Comparison of ENCODE assay signal across 10 mouse cellular contexts in the genomic region with DNA sequence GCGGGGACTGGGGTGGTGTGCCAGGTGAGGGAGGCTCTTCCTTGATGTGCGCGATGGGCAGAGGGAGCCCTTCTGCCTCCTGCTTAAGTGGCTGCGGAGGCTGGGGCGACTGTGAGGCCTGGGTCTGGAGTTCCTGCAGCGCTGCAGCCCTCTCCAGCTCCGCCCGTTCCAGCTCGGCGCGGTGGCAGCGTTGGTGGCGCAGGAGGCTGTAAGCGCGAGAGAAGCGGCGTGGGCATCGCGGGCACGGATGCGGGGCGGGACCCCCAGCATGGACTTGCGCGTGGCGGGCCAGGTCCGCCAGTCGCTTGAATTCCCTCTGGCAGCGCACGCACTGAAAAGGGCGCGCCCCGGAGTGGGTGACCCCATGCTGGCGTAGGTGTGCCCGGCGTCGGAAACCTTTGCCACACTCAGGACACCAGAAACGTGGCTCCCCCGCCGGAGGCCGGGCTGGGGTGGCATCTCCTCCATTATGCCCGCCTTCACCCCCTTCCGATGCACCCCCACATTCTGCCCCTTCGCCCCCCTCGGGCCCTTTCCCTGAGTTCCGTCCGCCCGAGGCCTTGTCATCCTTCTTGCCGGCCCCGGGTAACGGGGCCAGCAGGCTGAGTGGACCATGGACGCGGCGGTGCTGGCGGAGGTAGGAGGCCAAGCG. TPM values are rescaled to one million over a fixed set of nuclear protein-coding genes. Genes with fewer than 3 reads are reported as not detected.
DNase-seq lines count a peak whose midpoint lies in the region; ATAC-seq and TF ChIP-seq lines count a peak whose summit lies in the region.
"Had no signal": no experiment of that assay in that cellular context is flagged by ENCODE, and none has a peak within 500 bp of the region (broad histone marks: within the 10 kb centered on the region; RNA-seq: fewer than 3 reads in every experiment).

No protein-coding gene starts in this region.

- no peak for TF ChIP-seq POLR2A in heart, adult 2 months (IDR thresholded peaks at IDR 0.05; ENCODE audit: insufficient read depth, low read depth, low read length)
- no peak for TF ChIP-seq POLR2A in ES-Bruce4 (IDR thresholded peaks at IDR 0.05; ENCODE audit: insufficient read depth, low read length)

- peaks cover 34% of the 10 kb centered on the region for H3K4me1 ChIP-seq in heart, embryonic 10.5 days
- peaks cover 5% of the 10 kb centered on the region for H3K4me1 ChIP-seq in heart, adult 2 months (ENCODE audit: control insufficient read depth, insufficient read depth, low read length)
- H3K4me1 ChIP-seq in ES-Bruce4 (ENCODE audit: control insufficient read depth, insufficient read depth, low read length), result no peaks in the 10 kb centered on the region
- peaks cover 20% of the 10 kb centered on the region for H3K4me1 ChIP-seq in forebrain, embryonic 11.5 days (replicated peaks; ENCODE audit: control insufficient read depth, insufficient read depth, low read length)
- H3K4me1 ChIP-seq in limb, embryonic 13.5 days, result peaks cover 27% of the 10 kb centered on the region

- H3K27me3 ChIP-seq in heart, embryonic 10.5 days (ENCODE audit: insufficient read depth, poor library complexity, severe bottlenecking), result peaks cover 43% of the 10 kb centered on the region
- no peaks in the 10 kb centered on the region for H3K27me3 ChIP-seq in heart, adult 2 months (ENCODE audit: control insufficient read depth, insufficient read depth, low read length)
- H3K27me3 ChIP-seq in ES-Bruce4 (ENCODE audit: control insufficient read depth, insufficient read depth, low read length, poor library complexity, severe bottlenecking), result no peaks in the 10 kb centered on the region; the same call in 1 of the 2 replicates
- H3K27me3 ChIP-seq in forebrain, embryonic 11.5 days (ENCODE audit: control insufficient read depth, insufficient read depth, low read length), result peaks cover 15% of the 10 kb centered on the region
- peaks cover 25% of the 10 kb centered on the region for H3K27me3 ChIP-seq in limb, embryonic 13.5 days

- H3K4me3 ChIP-seq in heart, embryonic 10.5 days, result peak overlapping the region; percentile 71
- no peak overlapping the region for H3K4me3 ChIP-seq in heart, adult 2 months
- H3K4me3 ChIP-seq in ES-Bruce4 (ENCODE audit: low read depth, low read length), result peak overlapping the region; percentile 54
- 0 out of 2 replicates have a peak overlapping the region, but pooled peaks have one; percentile 0 for H3K4me3 ChIP-seq in forebrain, embryonic 11.5 days (ENCODE audit: low read depth, low read length)
- H3K4me3 ChIP-seq in limb, embryonic 13.5 days, result peak overlapping the region; percentile 81

- H3K79me2 ChIP-seq in heart, adult 2 months (replicated peaks; ENCODE audit: control insufficient read depth, insufficient read depth, low read length), result no peaks in the 10 kb centered on the region

- no peak for DNase-seq in heart, embryonic 10.5 days (ENCODE audit: low spot score)
- DNase-seq in heart, adult 2 months, result no peak
- DNase-seq in forebrain, embryonic 11.5 days (ENCODE audit: low spot score), result no peak
- DNase-seq in spleen, postnatal 4 days (ENCODE audit: low spot score in 2 of 2), result no peak
- DNase-seq in layer of hippocampus, postnatal 10 days (ENCODE audit: low spot score in 2 of 2), result no peak
- DNase-seq in ovary, adult 18-20 months (ENCODE audit: low spot score), result no peak

- TF ChIP-seq EP300 in heart, adult 2 months (IDR thresholded peaks at IDR 0.05; ENCODE audit: insufficient read depth, low read depth, low read length), result no peak
- no peak for TF ChIP-seq EP300 in ES-Bruce4 (IDR thresholded peaks at IDR 0.05; ENCODE audit: insufficient read depth, low read depth, low read length)

- H3K9ac ChIP-seq in heart, adult 2 months (ENCODE audit: low read depth, low read length), result no peak overlapping the region
- H3K9ac ChIP-seq in ES-Bruce4 (ENCODE audit: low read depth, poor library complexity, severe bottlenecking), result peak overlapping the region; percentile 15; the same call in 1 of the 2 replicates
- H3K9ac ChIP-seq in forebrain, embryonic 11.5 days (ENCODE audit: low read length), result no peak overlapping the region
- peak overlapping the region; percentile 83 for H3K9ac ChIP-seq in limb, embryonic 13.5 days
- H3K9ac ChIP-seq: liver, embryonic 14.5 days had no signal

- intact Hi-C loops in heart, adult 2 months (cut with DNase I), result no loop called here

- H3K9me3 ChIP-seq in heart, embryonic 10.5 days, result peaks cover 9% of the 10 kb centered on the region
- H3K9me3 ChIP-seq in ES-Bruce4 (replicated peaks; ENCODE audit: control insufficient read depth, insufficient read depth, low read length, poor library complexity, severe bottlenecking), result no peaks in the 10 kb centered on the region
- H3K9me3 ChIP-seq in forebrain, embryonic 11.5 days (ENCODE audit: control insufficient read depth, low read length), result no peaks in the 10 kb centered on the region
- H3K9me3 ChIP-seq in limb, embryonic 13.5 days, result peaks cover 11% of the 10 kb centered on the region; the same call in 1 of the 2 replicates

- ATAC-seq in forebrain, embryonic 11.5 days (replicated peaks; ENCODE audit: low FRiP score), result no peak
- no peak for ATAC-seq in limb, embryonic 13.5 days (ENCODE audit: low FRiP score, low read depth)

- TF ChIP-seq CTCF in heart, adult 2 months (IDR thresholded peaks at IDR 0.05), result no peak
- no peak for TF ChIP-seq CTCF in ES-Bruce4 (IDR thresholded peaks at IDR 0.05; ENCODE audit: low read depth, low read length)

- peak overlapping the region; percentile 26; the same call in 1 of the 2 replicates for H3K4me2 ChIP-seq in forebrain, embryonic 11.5 days (ENCODE audit: low read depth, low read length, severe bottlenecking)
- H3K4me2 ChIP-seq in limb, embryonic 13.5 days (replicated peaks), result peak overlapping the region; percentile 85

- WGBS in heart, embryonic 10.5 days, result 17% methylated on average over 55 of the region's 55 CpGs
- 71% methylated on average over 55 of the region's 55 CpGs for WGBS in heart, adult 2 months
- WGBS in forebrain, embryonic 11.5 days, result 35% methylated on average over 55 of the region's 55 CpGs
- WGBS in limb, embryonic 13.5 days, result 33% methylated on average over 53 of the region's 55 CpGs

- H3K27ac ChIP-seq in heart, embryonic 10.5 days, result 0 out of 2 replicates have a peak overlapping the region, but pooled peaks have one; percentile 7
- no peak overlapping the region for H3K27ac ChIP-seq in heart, adult 2 months
- no peak overlapping the region for H3K27ac ChIP-seq in ES-Bruce4 (ENCODE audit: insufficient read depth, low read length)
- no peak overlapping the region for H3K27ac ChIP-seq in forebrain, embryonic 11.5 days (ENCODE audit: low read depth, low read length)
- no peak overlapping the region for H3K27ac ChIP-seq in limb, embryonic 13.5 days
- H3K27ac ChIP-seq: liver, embryonic 14.5 days had no signal

- H3K36me3 ChIP-seq in heart, embryonic 10.5 days, result peaks cover 25% of the 10 kb centered on the region
- no peaks in the 10 kb centered on the region for H3K36me3 ChIP-seq in heart, adult 2 months (ENCODE audit: control insufficient read depth, insufficient read depth, low read length)
- H3K36me3 ChIP-seq in ES-Bruce4 (ENCODE audit: control insufficient read depth, insufficient read depth, low read length, poor library complexity, severe bottlenecking), result no peaks in the 10 kb centered on the region
- H3K36me3 ChIP-seq in forebrain, embryonic 11.5 days (ENCODE audit: control insufficient read depth, insufficient read depth, low read length), result peaks cover 2% of the 10 kb centered on the region; the same call in 1 of the 2 replicates
- peaks cover 35% of the 10 kb centered on the region for H3K36me3 ChIP-seq in limb, embryonic 13.5 days

RNA-seq across cellular contexts. Expression of gene Zfp579, which starts 2.5 kb away (rescaled TPM):
- 21.6 and 29.2 TPM in 2 replicates for polyA plus RNA-seq in heart, embryonic 10.5 days (2016; fragmentation: Nextera tagmentation; extraction: Ambion mirVana)
- 10 to 100 TPM; 12.3 to 14.0 TPM for total RNA-seq in heart, adult 2 months (2021)
- polyA plus RNA-seq in heart, adult 2 months (2012; rRNA removed), result 51.8 and 70.2 TPM in 2 replicates
- polyA plus RNA-seq in ES-Bruce4 (2011; ENCODE audit: insufficient read depth, insufficient read length, low read depth, missing spikeins), result 7.6 and 10.9 TPM in 2 replicates
- polyA plus RNA-seq in forebrain, embryonic 11.5 days (2014; fragmentation: Nextera tagmentation; extraction: Ambion mirVana), result 58.5 and 60.0 TPM in 2 replicates
- 35.3 and 38.5 TPM in 2 replicates for polyA plus RNA-seq in limb, embryonic 13.5 days (2015; fragmentation: Nextera tagmentation; extraction: Ambion mirVana)
- total RNA-seq in layer of hippocampus, postnatal 10 days (2021), result 10 to 100 TPM; 38.2 to 46.0 TPM

RNA-seq across cellular contexts. Expression of gene Zfp524, which starts 20.7 kb away (rescaled TPM):
- polyA plus RNA-seq in heart, embryonic 10.5 days (2016; fragmentation: Nextera tagmentation; extraction: Ambion mirVana), result 10.0 and 11.4 TPM in 2 replicates
- total RNA-seq in heart, adult 2 months (2021), result 1 to 10 TPM; 8.7 to 9.2 TPM
- 14.7 and 17.7 TPM in 2 replicates for polyA plus RNA-seq in heart, adult 2 months (2012; rRNA removed)
- polyA plus RNA-seq in ES-Bruce4 (2011; ENCODE audit: insufficient read depth, insufficient read length, low read depth, missing spikeins), result 2.5 and 4.7 TPM in 2 replicates
- 9.5 and 11.1 TPM in 2 replicates for polyA plus RNA-seq in forebrain, embryonic 11.5 days (2014; fragmentation: Nextera tagmentation; extraction: Ambion mirVana)
- polyA plus RNA-seq in limb, embryonic 13.5 days (2015; fragmentation: Nextera tagmentation; extraction: Ambion mirVana), result 9.1 and 10.7 TPM in 2 replicates
- total RNA-seq in layer of hippocampus, postnatal 10 days (2021), result 1 to 10 TPM; 4.5 TPM

RNA-seq across cellular contexts. Expression of gene Fiz1, which starts 21.0 kb away (rescaled TPM):
- 36.1 and 43.5 TPM in 2 replicates for polyA plus RNA-seq in heart, embryonic 10.5 days (2016; fragmentation: Nextera tagmentation; extraction: Ambion mirVana)
- 10 to 100 TPM; 17.9 to 20.4 TPM for total RNA-seq in heart, adult 2 months (2021)
- polyA plus RNA-seq in heart, adult 2 months (2012; rRNA removed), result 18.2 and 20.4 TPM in 2 replicates
- polyA plus RNA-seq in ES-Bruce4 (2011; ENCODE audit: insufficient read depth, insufficient read length, low read depth, missing spikeins), result 43.2 and 57.0 TPM in 2 replicates
- 67.0 and 68.3 TPM in 2 replicates for polyA plus RNA-seq in forebrain, embryonic 11.5 days (2014; fragmentation: Nextera tagmentation; extraction: Ambion mirVana)
- 44.7 and 48.6 TPM in 2 replicates for polyA plus RNA-seq in limb, embryonic 13.5 days (2015; fragmentation: Nextera tagmentation; extraction: Ambion mirVana)
- 10 to 100 TPM; 22.2 to 23.4 TPM for total RNA-seq in layer of hippocampus, postnatal 10 days (2021)

RNA-seq across cellular contexts. Expression of gene Gm44973, which starts 21.8 kb away (rescaled TPM):
- 0.72 TPM in 1 of 2 replicates, not detected in the other for polyA plus RNA-seq in heart, embryonic 10.5 days (2016; fragmentation: Nextera tagmentation; extraction: Ambion mirVana)
- total RNA-seq in heart, adult 2 months (2021), result not detected
- polyA plus RNA-seq in heart, adult 2 months (2012; rRNA removed), result not detected in 2 replicates
- polyA plus RNA-seq in ES-Bruce4 (2011; ENCODE audit: insufficient read depth, insufficient read length, low read depth, missing spikeins), result not detected in 2 replicates
- 0.23 and 1.9 TPM in 2 replicates for polyA plus RNA-seq in forebrain, embryonic 11.5 days (2014; fragmentation: Nextera tagmentation; extraction: Ambion mirVana)
- 0.42 and 2.1 TPM in 2 replicates for polyA plus RNA-seq in limb, embryonic 13.5 days (2015; fragmentation: Nextera tagmentation; extraction: Ambion mirVana)
- total RNA-seq in layer of hippocampus, postnatal 10 days (2021), result not detected
- total RNA-seq: neutrophil, adult 5-6 weeks had no signal

RNA-seq across cellular contexts. Expression of gene Sbk3, which starts 22.5 kb away (rescaled TPM):
- 0.39 and 0.43 TPM in 2 replicates for polyA plus RNA-seq in heart, embryonic 10.5 days (2016; fragmentation: Nextera tagmentation; extraction: Ambion mirVana)
- 10 to 100 TPM; 39.4 to 46.1 TPM for total RNA-seq in heart, adult 2 months (2021)
- polyA plus RNA-seq in heart, adult 2 months (2012; rRNA removed), result 66.1 and 72.5 TPM in 2 replicates
- polyA plus RNA-seq in ES-Bruce4 (2011; ENCODE audit: insufficient read depth, insufficient read length, low read depth, missing spikeins), result 0.25 and 0.55 TPM in 2 replicates
- polyA plus RNA-seq in forebrain, embryonic 11.5 days (2014; fragmentation: Nextera tagmentation; extraction: Ambion mirVana), result 0.12 TPM in 1 of 2 replicates, not detected in the other
- not detected in 2 replicates for polyA plus RNA-seq in limb, embryonic 13.5 days (2015; fragmentation: Nextera tagmentation; extraction: Ambion mirVana)
- under 1 TPM; 0.40 to 0.57 TPM for total RNA-seq in layer of hippocampus, postnatal 10 days (2021)
- total RNA-seq: neutrophil, adult 5-6 weeks had no signal
- polyA plus RNA-seq: liver, embryonic 14.5 days had no signal

Comparison
In these comparisons a context has a peak if more than half of its experiments do, and no peak if none do; other contexts are left out.
1. H3K9ac ChIP-seq: peak in ES-Bruce4 (single experiment) and limb, embryonic 13.5 days (single experiment); none in heart, adult 2 months (single experiment) and forebrain, embryonic 11.5 days (single experiment).